ENCODE assay signal across 9 mouse cellular contexts in the genomic region with DNA sequence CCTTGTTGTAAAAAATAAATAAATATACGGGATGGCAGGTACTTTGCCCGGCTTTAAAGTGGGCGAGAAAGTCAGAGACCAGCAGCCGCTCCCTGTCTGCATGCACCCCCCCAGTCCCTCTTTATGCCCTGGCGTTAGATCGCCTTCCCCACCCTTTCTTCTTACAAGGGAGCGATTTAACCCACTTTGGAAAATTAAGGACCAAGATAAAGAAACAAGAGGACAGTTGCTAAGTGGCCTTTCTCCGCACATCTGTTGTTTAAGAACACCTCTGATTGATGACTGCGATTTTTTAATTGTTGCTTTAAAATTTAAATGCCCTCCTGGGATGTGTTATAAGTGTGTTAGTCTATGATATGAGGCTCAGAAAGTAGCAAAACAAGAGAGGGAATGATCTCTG. TPM values are rescaled to one million over a fixed set of nuclear protein-coding genes. Genes with fewer than 3 reads are reported as not detected.
DNase-seq lines count a peak whose midpoint lies in the region; ATAC-seq and TF ChIP-seq lines count a peak whose summit lies in the region.
"Had no signal": no experiment of that assay in that cellular context is flagged by ENCODE, and none has a peak within 500 bp of the region (broad histone marks: within the 10 kb centered on the region; RNA-seq: fewer than 3 reads in every experiment).

No protein-coding gene starts in this region.

- no peak for DNase-seq in heart, adult 18-20 months
- no peak for DNase-seq in embryonic facial prominence, embryonic 10.5 days (ENCODE audit: low spot score)
- no peak for DNase-seq in heart, postnatal 0 days (ENCODE audit: low spot score)
- DNase-seq in midbrain, embryonic 11.5 days (ENCODE audit: low spot score, missing footprints): no peak
- DNase-seq in spleen, postnatal 14 days (ENCODE audit: low spot score in 2 of 2): no peak
- DNase-seq in spleen, adult 12 weeks (ENCODE audit: low spot score): no peak
- DNase-seq in cerebellum, adult 8-10 months: no peak

- peak overlapping the region; percentile 83 for H3K4me2 ChIP-seq in heart, embryonic 14.5 days (ENCODE audit: low read length)
- peak overlapping the region; percentile 83 for H3K4me2 ChIP-seq in heart, postnatal 0 days (ENCODE audit: low read depth, low read length)
- H3K4me2 ChIP-seq in midbrain, embryonic 11.5 days: peak overlapping the region; percentile 81

- H3K4me1 ChIP-seq in heart, embryonic 14.5 days (ENCODE audit: control insufficient read depth in 2 of 2, insufficient read depth in 2 of 2, low read length in 2 of 2): peaks cover 18 to 58% of the 10 kb centered on the region in 2 experiments
- peaks cover 59% of the 10 kb centered on the region for H3K4me1 ChIP-seq in embryonic facial prominence, embryonic 10.5 days
- H3K4me1 ChIP-seq in heart, postnatal 0 days (ENCODE audit: control insufficient read depth, insufficient read depth): peaks cover 53% of the 10 kb centered on the region
- peaks cover 42% of the 10 kb centered on the region for H3K4me1 ChIP-seq in midbrain, embryonic 11.5 days (ENCODE audit: control insufficient read depth, insufficient read depth, low read length)

- H3K9ac ChIP-seq in heart, embryonic 14.5 days (ENCODE audit: low read length): peak overlapping the region; percentile 88; the same call in 1 of the 2 replicates
- peak overlapping the region; percentile 75 for H3K9ac ChIP-seq in heart, postnatal 0 days (replicated peaks; ENCODE audit: low read depth, low read length)
- peak overlapping the region; percentile 49; the same call in 1 of the 2 replicates for H3K9ac ChIP-seq in midbrain, embryonic 11.5 days (ENCODE audit: low read length)

- peaks cover 8% of the 10 kb centered on the region for H3K36me3 ChIP-seq in heart, embryonic 14.5 days (ENCODE audit: control insufficient read depth, insufficient read depth, low read length)
- H3K36me3 ChIP-seq in embryonic facial prominence, embryonic 10.5 days (replicated peaks): peaks cover 23% of the 10 kb centered on the region
- H3K36me3 ChIP-seq in heart, postnatal 0 days (replicated peaks; ENCODE audit: control insufficient read depth, insufficient read depth, low read length): peaks cover 7% of the 10 kb centered on the region; the same call in 1 of the 2 replicates
- no peaks in the 10 kb centered on the region for H3K36me3 ChIP-seq in midbrain, embryonic 11.5 days (ENCODE audit: control insufficient read depth, insufficient read depth, low read length)

- WGBS in heart, embryonic 14.5 days: 49% methylated on average over 9 of the region's 9 CpGs
- 54% methylated on average over 9 of the region's 9 CpGs for WGBS in embryonic facial prominence, embryonic 10.5 days
- WGBS in heart, postnatal 0 days: 46% methylated on average over 9 of the region's 9 CpGs
- WGBS in midbrain, embryonic 11.5 days: 59% methylated on average over 9 of the region's 9 CpGs

- TF ChIP-seq EP300 in heart, postnatal 0 days (IDR thresholded peaks at IDR 0.05; ENCODE audit: low read depth): no peak

- no peak for TF ChIP-seq CTCF in heart, postnatal 0 days (IDR thresholded peaks at IDR 0.05; ENCODE audit: low read depth)

- H3K4me3 ChIP-seq in heart, embryonic 14.5 days (ENCODE audit: control insufficient read depth in 1 of 2, insufficient read depth in 1 of 2, low read depth in 1 of 2, low read length in 2 of 2): peak overlapping the region in 1 of 2 experiments; percentile 68; a peak in 2 of 4 replicates
- peak overlapping the region; percentile 90 for H3K4me3 ChIP-seq in embryonic facial prominence, embryonic 10.5 days
- peak overlapping the region; percentile 90 for H3K4me3 ChIP-seq in heart, postnatal 0 days (ENCODE audit: low read depth, low read length)
- peak overlapping the region; percentile 68 for H3K4me3 ChIP-seq in midbrain, embryonic 11.5 days (ENCODE audit: low read depth, low read length)

- no peak for ATAC-seq in heart, embryonic 14.5 days (ENCODE audit: insufficient number of reproducible peaks, insufficient read depth, low FRiP score, low read depth)
- no peak for ATAC-seq in heart, postnatal 0 days (ENCODE audit: insufficient read depth, low read depth)
- no peak for ATAC-seq in midbrain, embryonic 11.5 days (ENCODE audit: low FRiP score)
- ATAC-seq: inflammation-experienced regulatory T-cells, adult 6 months had no signal

- H3K9me3 ChIP-seq in heart, embryonic 14.5 days (ENCODE audit: control insufficient read depth, low read length): no peaks in the 10 kb centered on the region
- no peaks in the 10 kb centered on the region for H3K9me3 ChIP-seq in embryonic facial prominence, embryonic 10.5 days
- H3K9me3 ChIP-seq in heart, postnatal 0 days (replicated peaks; ENCODE audit: control insufficient read depth, low read length): no peaks in the 10 kb centered on the region
- H3K9me3 ChIP-seq in midbrain, embryonic 11.5 days (ENCODE audit: control insufficient read depth, low read length): no peaks in the 10 kb centered on the region

- no peaks in the 10 kb centered on the region for H3K27me3 ChIP-seq in heart, embryonic 14.5 days (ENCODE audit: control insufficient read depth, insufficient read depth, low read length)
- no peaks in the 10 kb centered on the region for H3K27me3 ChIP-seq in embryonic facial prominence, embryonic 10.5 days (replicated peaks; ENCODE audit: low read depth, poor library complexity, severe bottlenecking)
- H3K27me3 ChIP-seq in heart, postnatal 0 days (ENCODE audit: control insufficient read depth, insufficient read depth, low read length): no peaks in the 10 kb centered on the region
- H3K27me3 ChIP-seq in midbrain, embryonic 11.5 days (ENCODE audit: control insufficient read depth, insufficient read depth, low read length): no peaks in the 10 kb centered on the region

- H3K27ac ChIP-seq in heart, embryonic 14.5 days (replicated peaks in 1 of 2; ENCODE audit: control insufficient read depth in 1 of 2, insufficient read depth in 1 of 2, low read depth in 2 of 2, low read length in 2 of 2): no peak overlapping the region
- H3K27ac ChIP-seq in embryonic facial prominence, embryonic 10.5 days (replicated peaks): peak overlapping the region; percentile 99
- no peak overlapping the region for H3K27ac ChIP-seq in heart, postnatal 0 days (ENCODE audit: low read depth)
- H3K27ac ChIP-seq in midbrain, embryonic 11.5 days (ENCODE audit: low read depth, low read length): no peak overlapping the region

RNA-seq across cellular contexts. Expression of a gene that starts 5.2 kb away (rescaled TPM):
- polyA plus RNA-seq in heart, embryonic 14.5 days (2014; fragmentation: Nextera tagmentation; extraction: Ambion mirVana): 27.3 and 30.7 TPM in 2 replicates
- total RNA-seq in heart, adult 18-20 months (2021): 10 to 100 TPM; 49.2 to 51.9 TPM
- polyA plus RNA-seq in embryonic facial prominence, embryonic 10.5 days (2016; fragmentation: Nextera tagmentation; extraction: Ambion mirVana): 37.2 and 41.6 TPM in 2 replicates
- 31.3 and 42.9 TPM in 2 replicates for total RNA-seq in heart, postnatal 0 days (2014; rRNA removed; ENCODE audit: low replicate concordance)
- 15.7 and 17.1 TPM in 2 replicates for polyA plus RNA-seq in heart, postnatal 0 days (2015; fragmentation: Nextera tagmentation; extraction: Ambion mirVana)
- polyA plus RNA-seq in midbrain, embryonic 11.5 days (2014; fragmentation: Nextera tagmentation; extraction: Ambion mirVana): 49.3 and 57.3 TPM in 2 replicates
